Mouse (Mus musculus) retina, embryonic 14.5 days (tissue): ENCODE data around the gene Ephb2.

Experiments used
- DNase-seq: peaks from one replicate; pipeline ENCODE4 v3.0.0-alpha.2; 2015; ENCODE audit warnings: low spot score

Gene Ephb2

GRCm38 (mm10) chr4:136602018-136602554 lies 233.7 kb downstream of the Ephb2 start:
- peak; percentile 58 for DNase-seq

- peak; percentile 54 for DNase-seq
Observed at GRCm38 (mm10) chr4:136601476-136601875, 234.3 kb downstream of the Ephb2 start.

- no peak for DNase-seq
Observed at GRCm38 (mm10) chr4:136600536-136600935, 235.3 kb downstream of the Ephb2 start.

GRCm38 (mm10) chr4:136599869-136600268 lies 235.9 kb downstream of the Ephb2 start:
- DNase-seq = no peak

GRCm38 (mm10) chr4:136598268-136598876 lies 237.4 kb downstream of the Ephb2 start:
- no peak for DNase-seq
